Mouse (Mus musculus) ES-E14 (cell line): Measurements from ENCODE around the gene Dock7.

Experiments
- CHD2 ChIP-seq: IDR thresholded peaks from 2 replicates; pipeline ENCODE4 v1.6.1; 2014; ENCODE audit warnings: mild to moderate bottlenecking, low read depth, low read length, inconsistent platforms
- HCFC1 ChIP-seq: IDR thresholded peaks from 2 replicates; pipeline ENCODE4 v1.6.1; 2012; ENCODE audit warnings: low read length, inconsistent platforms, borderline replicate concordance; ENCODE audit not compliant: insufficient read depth
- ZC3H11A ChIP-seq: IDR thresholded peaks from 2 replicates; pipeline ENCODE4 v1.6.1; 2012; ENCODE audit warnings: low read depth, mild to moderate bottlenecking, inconsistent platforms, low read length, borderline replicate concordance
- ZNF384 ChIP-seq: IDR thresholded peaks from 2 replicates; pipeline ENCODE4 v1.6.1; 2012; ENCODE audit warnings: low read depth, low read length, inconsistent platforms

DNA sequence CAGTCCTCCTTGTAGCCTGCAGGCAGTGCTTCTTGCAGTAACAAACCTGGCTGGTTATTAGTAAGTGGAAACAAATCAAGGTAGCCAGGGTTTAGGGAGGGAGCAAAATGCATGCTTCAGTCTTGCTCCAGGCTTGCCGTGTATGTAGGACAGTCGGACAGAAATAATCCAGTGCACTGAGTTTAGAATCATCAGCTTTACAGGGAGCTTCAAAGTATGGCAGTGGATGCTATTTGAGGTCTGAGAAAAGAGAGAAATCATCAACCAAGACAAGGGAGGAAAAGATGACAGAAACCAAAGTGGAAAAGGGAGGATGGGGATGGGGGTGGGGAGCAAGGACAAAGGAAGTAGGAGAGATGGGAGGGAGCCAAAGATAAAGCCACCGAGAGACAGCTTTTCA lies 13.8 kb upstream of the Dock7 start:
- TF ChIP-seq HCFC1: no peak
- TF ChIP-seq ZC3H11A: no peak
- TF ChIP-seq ZNF384: no peak
- no peak for TF ChIP-seq CHD2
